Mouse (Mus musculus) megakaryocyte progenitor cell, adult 5-6 weeks (primary cell): ENCODE results near the gene Upf2. TPM values are rescaled to one million over a fixed set of nuclear protein-coding genes. Genes with fewer than 3 reads are reported as not detected.

ENCODE experiments used
- total RNA-seq, 2 experiments: library from RNA; stranded (forward) in 1 of 2; stranded (reverse) in 1 of 2; fragments of 157-497, 149-512 nt in 1 of 2; fragments of 200-1000 nt in 1 of 2; gene quantifications; 2 replicates each; pipeline versions ENCODE4 v1.2.3 to v1.2.4; 2015 to 2017

Upf2 gene
- total RNA-seq, 2 experiments from 2014 or later: 30.5 to 40.1 TPM

Other genes with a start within 250 kb of the Upf2 start
- gene Camk1d, start 237.0 kb upstream of the Upf2 start, total RNA-seq (2015): 3.3 and 4.2 TPM in 2 replicates
- gene Camk1d, start 237.0 kb upstream of the Upf2 start, total RNA-seq (2017): 1.1 and 1.5 TPM in 2 replicates
- 70.6 and 70.7 TPM in 2 replicates for gene Nudt5, start 106.5 kb upstream of the Upf2 start, total RNA-seq (2015)
- gene Nudt5, start 106.5 kb upstream of the Upf2 start, total RNA-seq (2017): 60.8 and 78.6 TPM in 2 replicates
- gene Cdc123, start 106.3 kb upstream of the Upf2 start, total RNA-seq (2015): 125 and 133 TPM in 2 replicates
- gene Cdc123, start 106.3 kb upstream of the Upf2 start, total RNA-seq (2017): 116 and 117 TPM in 2 replicates
- gene Gm13199, start 88.5 kb upstream of the Upf2 start, total RNA-seq (2015): 1.2 and 2.1 TPM in 2 replicates
- gene Gm13199, start 88.5 kb upstream of the Upf2 start, total RNA-seq (2017): not detected in 2 replicates
- 30.0 and 42.4 TPM in 2 replicates for gene Sec61a2, start 56.0 kb upstream of the Upf2 start, total RNA-seq (2015)
- 12.6 and 21.5 TPM in 2 replicates for gene Sec61a2, start 56.0 kb upstream of the Upf2 start, total RNA-seq (2017)
- 0.32 and 0.90 TPM in 2 replicates for gene Dhtkd1, start 8.7 kb upstream of the Upf2 start, total RNA-seq (2015)
- 0.64 and 0.67 TPM in 2 replicates for gene Dhtkd1, start 8.7 kb upstream of the Upf2 start, total RNA-seq (2017)
- gene Proser2, start 178.7 kb downstream of the Upf2 start, total RNA-seq (2015): 0.15 TPM in 1 of 2 replicates, not detected in the other
- gene Proser2, start 178.7 kb downstream of the Upf2 start, total RNA-seq (2017): not detected in 2 replicates